Mouse (Mus musculus) lung, postnatal 0 days (tissue): ENCODE measurements around the gene Rabl6.

Source experiments
- CTCF ChIP-seq: IDR thresholded peaks from 2 replicates; pipeline ENCODE4 v1.5.1; 2016; ENCODE audit warnings: antibody characterized with exemption, mild to moderate bottlenecking
- EP300 ChIP-seq: IDR thresholded peaks from 2 replicates; pipeline ENCODE4 v1.6.1; 2016; ENCODE audit warnings: antibody characterized with exemption, mild to moderate bottlenecking, control low read depth

- peak; percentile 87 for TF ChIP-seq CTCF
- TF ChIP-seq EP300, result no peak
These were observed 26.9 kb downstream of the Rabl6 start, which contains the start of gene Ajm1 for GRCm38 (mm10) chr2:25581294-25581864.
